Mouse (Mus musculus) brain, embryonic 18.5 days (tissue): ENCODE results near the gene Thumpd3.

Source experiments
- DNase-seq: peaks from one replicate; pipeline ENCODE4 v3.0.0-alpha.2; 2012; ENCODE audit warnings: low read depth, low spot score

Thumpd3 gene

DNA sequence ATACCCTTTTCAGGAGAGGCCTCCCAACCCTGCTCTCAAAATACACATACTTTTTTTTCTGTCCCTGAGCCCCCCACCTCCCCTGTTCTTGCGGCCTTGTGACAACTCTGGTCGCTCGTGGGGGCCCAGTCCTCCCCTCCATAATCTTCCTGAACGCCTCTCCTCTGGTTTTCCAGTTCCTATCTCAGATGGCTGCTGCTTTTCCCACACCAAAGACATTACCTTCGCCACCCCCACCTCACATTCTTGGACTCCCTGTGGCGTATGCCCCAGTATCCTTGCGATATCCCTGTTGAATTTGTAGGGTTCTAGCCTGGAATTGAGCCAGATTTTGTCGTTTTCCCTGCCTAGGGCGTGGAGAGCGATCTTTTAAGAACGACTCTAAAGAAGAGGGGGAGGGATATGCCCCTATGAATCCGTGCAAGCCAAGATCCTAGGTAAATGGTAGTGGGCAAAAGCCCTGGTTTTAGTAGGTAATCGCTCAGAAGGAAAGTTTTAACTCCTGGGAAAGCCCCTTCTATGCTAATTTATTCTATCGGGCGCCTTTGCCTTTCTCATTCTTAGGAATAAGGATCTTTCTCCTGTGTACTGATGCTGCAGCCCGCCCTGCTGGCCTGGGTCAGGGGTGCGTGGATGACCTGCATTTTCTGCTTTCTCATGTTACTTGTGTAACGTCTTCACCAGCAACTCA lies 32.2 kb downstream of the Thumpd3 start:
- DNase-seq = no peak

DNA sequence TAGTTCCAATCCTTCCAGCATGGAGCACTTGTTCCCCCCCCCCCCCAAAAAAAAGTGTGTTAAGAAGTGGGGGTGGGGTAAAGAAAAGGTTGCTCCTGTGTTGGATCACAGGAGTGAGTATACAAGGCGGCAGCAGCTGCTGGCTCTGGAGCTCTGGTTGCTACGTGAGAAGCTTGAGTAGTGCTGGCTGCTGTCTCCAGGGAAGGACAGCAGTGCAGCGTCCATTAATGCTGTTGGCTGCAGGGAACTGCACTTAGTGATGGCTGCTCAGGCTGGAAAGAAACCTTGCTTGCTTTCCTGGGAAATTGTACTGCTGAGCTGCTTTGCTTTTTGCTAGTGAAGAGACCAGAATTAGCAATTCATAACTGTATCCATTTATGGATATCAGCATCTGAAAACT lies 33.5 kb downstream of the Thumpd3 start:
- no peak for DNase-seq

DNA sequence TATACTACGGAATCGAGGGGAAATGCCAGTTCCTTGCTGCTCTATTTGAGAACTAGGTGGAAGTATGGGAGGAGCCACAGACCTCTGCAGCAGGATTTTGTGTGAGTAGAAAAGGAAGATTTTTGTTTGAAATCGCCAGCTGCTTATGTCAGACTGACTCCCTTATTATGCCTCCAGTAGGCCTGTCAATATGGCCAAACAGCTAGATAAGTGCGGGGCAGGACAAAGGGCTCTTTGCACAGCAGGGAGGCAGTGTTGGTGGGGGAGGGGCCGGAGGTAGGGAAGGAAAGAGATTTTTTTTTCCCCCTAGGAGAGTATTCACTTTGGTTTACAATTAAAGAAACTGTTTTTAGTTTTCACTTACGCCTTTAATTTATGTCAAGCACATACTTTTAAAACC lies 36.2 kb downstream of the Thumpd3 start:
- DNase-seq = no peak

- DNase-seq = no peak
Observed at GRCm38 (mm10) chr6:113084590-113084989, 38.6 kb downstream of the Thumpd3 start.

GRCm38 (mm10) chr6:113093206-113093605 lies 47.2 kb downstream of the Thumpd3 start:
- no peak for DNase-seq

- no peak for DNase-seq
Observed at GRCm38 (mm10) chr6:113095547-113095946, 49.5 kb downstream of the Thumpd3 start.

GRCm38 (mm10) chr6:113097662-113098061 lies 51.6 kb downstream of the Thumpd3 start:
- no peak for DNase-seq

- peak; percentile 76 for DNase-seq
Observed at GRCm38 (mm10) chr6:113099640-113100289, 53.7 kb downstream of the Thumpd3 start.

DNA sequence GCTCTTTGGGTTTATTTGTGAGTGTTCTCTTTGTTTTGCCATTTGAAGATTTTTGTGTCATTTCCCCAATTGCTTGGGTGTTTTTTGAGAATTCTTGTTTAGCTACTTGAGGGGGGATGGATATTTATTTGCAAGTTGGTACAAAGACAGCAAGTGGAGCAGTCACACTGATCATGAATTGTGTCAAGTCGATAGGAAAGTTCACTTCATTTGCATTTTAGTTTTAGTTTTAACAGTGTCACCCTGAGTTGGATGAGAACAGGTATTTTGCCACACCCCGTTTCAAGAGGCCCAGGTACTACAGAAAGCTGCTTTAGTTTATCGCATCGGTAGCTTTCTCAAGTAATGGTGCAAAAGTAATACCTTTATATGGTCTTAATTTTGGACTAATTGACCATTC lies 56.5 kb downstream of the Thumpd3 start:
- no peak for DNase-seq

DNA sequence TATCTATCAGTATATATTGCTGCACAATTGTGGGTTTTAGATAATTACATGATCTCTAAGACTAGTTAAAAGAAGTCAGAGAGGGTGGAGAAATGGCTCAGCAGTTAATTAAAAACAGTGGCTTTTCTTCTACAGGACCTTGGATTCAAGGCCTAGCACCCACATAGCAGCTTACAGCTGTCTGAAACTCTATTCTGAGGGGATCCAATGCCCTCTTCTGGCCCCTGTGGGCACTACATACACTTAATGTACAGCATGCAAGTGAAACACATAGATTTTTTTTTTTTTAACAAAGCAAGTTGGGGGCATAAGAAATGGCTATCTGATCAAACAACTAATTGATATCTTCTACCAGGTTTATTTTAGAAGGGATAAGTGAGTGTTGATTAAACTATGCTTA lies 57.7 kb downstream of the Thumpd3 start:
- DNase-seq = no peak

DNA sequence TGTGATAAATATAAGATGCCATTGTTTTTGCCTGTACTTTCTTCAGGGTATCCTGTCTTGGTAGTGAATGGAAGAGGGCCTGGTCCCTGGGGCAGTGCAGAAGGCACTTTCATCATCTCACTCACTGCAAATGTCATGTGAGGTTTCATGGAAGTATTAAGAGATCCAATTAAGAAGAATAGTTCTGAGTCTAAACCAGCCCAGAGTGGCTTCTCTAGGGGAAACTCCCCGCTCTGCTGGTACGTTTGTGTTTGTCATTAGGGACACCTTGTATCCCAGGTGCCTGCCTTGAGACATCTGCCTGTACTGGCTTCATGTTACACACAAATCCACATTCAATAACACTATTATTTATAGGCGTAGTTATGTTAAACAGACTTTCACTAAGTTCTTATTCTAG lies 63.4 kb downstream of the Thumpd3 start:
- DNase-seq = no peak

DNA sequence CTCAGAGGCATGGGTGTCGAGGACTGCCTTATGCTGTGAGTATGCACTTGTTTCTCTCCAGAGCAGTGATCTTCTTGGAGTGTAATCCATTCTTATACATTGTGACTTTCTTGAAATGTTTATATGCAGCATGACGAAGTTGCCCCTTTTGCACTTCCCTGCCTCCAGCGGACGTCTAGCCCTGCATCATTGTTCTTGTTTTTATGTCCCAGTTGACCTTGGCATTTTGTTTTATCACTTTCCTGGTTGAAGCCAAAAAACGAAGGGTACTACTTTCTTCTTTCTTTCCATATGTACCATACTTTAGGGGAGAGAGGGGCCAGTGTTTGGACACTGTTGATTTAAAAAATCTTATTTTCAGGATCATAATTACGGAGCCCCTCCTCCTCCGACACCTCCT lies 63.9 kb downstream of the Thumpd3 start:
- DNase-seq = no peak
